Mouse (Mus musculus): ENCODE measurements around the gene Arih2.
A peak's percentile ranks its signal among the peaks of the same experiment; 100 is the strongest.
"Not testable (repeated sequence)": the region's sequence is repeated elsewhere in the genome, so short reads cannot be mapped to it uniquely, and the experiment has no call there.

Arih2 gene

DNA sequence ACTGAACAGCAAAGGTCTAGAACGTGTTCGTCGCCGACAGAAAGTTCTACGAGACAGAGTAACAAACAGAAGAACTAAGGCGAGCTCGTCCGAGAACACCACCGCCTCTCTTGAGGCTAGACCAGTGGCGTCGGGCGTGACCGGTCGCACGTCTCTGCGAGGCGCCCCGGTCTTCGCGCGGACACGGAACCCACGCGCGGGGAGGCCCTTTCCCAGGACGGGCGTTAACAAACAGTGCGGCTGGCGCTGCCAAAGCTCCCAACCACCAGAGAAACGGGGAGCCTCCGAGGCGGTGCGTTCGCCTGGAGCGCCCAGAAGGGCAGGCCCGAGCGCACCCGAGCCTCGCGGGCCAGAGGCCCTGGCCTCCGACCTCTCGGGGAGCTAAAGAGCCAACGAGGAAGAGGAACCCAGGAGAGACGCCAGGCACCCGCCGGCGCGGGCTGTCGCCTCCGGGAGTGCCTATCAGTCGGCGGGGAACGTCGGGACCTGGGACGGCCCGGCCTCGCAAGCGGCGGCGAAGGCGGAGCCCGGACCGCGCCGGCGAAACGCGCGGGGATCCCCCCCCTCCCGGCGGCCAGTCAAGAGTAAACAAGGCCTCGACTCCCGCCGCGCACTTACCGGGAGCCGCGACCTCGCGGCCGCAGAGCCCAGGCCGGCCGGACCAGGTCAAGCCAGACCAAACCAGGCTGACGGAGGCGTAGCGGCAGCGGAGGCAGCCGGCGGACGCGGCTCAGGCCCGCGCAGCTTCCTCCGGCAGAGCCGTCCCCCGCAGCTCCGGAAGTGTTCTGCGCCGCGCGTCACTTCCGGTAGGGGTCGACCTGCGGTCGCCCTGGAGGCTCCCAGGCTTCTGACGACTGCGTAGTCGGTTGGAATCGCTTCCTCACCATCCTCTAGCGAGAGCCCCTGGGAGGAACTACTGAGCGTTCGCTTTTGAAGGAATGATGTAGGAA is at the start of gene Arih2:
Arih2 (minus strand) TSS at position 776 of the 950 bp plus-strand sequence.
- DNase-seq = peak; percentile 90

DNA sequence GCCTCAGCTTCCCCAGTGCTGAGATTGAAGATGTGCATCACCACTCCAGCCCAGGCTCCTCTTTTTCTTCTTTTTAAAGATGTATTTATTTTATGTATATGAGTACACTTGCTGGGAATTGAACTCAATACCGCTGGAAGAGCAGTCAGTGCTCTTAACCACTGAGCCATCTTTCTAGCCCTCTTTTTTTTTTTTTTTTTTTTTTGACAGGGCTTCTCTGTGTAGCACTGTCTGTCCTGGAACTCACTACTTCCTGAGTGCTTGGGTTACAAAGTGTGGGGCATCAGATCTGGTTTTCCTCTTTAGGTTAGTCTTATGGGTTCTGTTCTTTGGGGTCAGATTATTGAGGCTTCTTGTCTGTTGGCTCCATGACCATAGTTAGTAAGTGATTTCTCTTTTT is 45.3 kb upstream of the Arih2 start:
- no peak for DNase-seq

DNA sequence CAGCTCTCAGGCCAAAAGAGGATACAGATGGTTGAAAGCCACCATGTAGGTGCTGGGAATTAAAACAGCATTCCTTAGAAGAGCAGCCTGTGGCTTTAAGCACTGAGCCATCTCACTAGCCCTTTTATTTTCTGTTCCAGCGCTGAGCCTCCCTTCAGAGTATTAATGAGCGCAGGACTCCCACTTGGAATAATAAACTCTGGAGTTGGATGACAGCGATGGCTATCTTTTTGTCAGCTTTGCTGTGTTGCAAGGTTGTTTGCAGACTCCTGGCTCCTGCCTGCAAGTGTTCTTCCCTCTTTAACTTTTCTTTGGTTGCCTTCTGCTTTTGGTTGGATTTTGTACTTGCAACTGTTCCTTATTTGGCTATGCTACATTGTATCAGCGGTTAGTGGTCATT is 44.8 kb upstream of the Arih2 start:
- no peak for DNase-seq

DNA sequence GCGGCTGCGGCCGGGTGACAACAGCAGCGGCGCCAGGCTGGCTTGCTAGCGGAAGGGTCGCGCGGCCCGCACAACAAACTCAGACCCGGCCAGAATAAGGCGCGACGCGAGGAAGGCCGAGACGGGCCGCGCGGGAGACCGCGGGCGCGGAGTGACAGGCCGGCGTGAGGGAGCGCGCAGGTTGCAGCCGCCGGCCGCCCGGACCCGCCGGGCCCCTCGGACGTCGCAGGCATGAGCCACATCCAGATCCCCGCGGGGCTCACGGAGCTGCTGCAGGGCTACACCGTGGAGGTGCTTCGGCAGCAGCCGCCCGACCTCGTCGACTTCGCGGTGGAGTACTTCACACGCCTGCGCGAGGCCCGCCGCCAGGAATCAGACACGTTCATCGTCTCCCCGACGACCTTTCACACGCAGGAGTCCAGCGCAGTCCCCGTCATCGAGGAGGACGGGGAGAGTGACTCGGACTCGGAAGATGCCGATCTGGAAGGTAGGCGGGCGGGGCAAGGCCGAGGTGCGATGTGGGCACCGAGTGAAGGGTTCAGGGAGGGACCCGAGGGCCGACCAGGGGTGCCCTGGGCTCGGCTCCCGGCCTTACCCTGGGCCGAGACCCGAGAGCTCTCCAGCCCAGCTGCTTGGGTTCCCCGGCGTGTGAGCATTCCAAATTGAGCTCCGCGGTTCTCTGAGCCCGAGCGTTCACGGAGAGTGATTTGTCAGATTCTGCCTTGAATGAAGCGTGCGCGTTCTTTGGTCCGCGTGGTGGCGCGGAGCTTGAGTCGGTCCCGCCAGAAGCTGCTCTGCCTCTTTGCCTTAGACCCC is 43.2 kb upstream of the Arih2 start:
- peak; percentile 57 for DNase-seq

DNA sequence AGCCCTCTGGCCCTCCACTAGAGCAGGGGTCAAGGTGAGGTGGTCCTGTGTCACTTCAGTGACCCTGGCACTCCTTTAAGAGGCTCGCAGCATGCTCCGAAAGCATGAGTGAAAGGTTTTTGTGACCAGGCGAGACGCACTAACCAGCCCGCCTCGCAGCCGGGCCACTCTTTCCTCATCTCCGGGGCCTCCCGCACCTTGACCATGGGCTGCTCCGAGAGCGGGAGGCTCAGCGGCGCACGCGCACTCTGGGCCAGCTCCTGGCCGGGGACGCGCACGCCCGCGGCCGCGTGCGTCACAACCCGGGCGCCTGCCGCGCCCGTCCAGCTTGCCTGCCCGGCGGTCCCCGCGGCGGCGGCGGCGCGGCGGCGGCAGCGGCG is 42.6 kb upstream of the Arih2 start:
- peak; percentile 90 for DNase-seq

DNA sequence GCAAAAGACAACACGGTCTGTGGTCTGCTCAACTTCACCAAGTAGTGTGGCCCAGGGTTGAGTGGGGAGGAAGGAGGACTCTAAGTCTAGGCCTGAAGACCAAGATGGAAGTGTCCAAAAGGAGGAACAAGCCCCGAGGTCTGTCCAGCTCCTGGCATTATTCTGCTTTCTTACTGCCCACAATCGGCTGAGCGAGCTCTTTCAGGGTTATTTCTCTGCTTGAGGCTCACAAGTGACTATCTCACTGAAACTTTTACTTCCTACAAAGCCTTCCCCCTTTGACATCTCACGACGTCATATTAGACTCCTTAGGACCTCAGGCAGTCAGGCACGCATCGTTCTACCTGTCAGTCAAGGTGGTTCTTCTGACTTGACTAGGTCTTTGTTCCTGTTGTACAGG is 42.2 kb upstream of the Arih2 start:
- DNase-seq = no peak

DNA sequence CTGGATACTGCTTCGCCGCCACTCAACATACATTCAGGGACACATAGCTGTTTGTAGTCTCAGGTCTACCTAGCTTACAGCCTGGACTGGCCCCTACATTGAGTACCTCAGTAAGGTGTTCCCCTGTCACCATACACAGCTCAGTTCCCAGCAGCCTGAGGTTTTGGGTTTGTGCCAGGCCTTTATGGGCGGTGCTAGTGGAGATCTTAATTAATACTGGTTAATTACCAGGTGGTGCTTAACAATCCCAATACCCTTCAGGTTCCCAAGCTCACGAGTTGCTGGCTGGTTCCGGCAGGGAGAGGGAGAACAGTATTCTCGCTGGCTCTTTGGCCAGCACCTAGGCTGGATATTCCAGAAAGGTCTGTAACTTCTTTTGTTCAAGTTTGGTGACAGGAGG is 41.7 kb upstream of the Arih2 start:
- peak; percentile 35 for DNase-seq

DNA sequence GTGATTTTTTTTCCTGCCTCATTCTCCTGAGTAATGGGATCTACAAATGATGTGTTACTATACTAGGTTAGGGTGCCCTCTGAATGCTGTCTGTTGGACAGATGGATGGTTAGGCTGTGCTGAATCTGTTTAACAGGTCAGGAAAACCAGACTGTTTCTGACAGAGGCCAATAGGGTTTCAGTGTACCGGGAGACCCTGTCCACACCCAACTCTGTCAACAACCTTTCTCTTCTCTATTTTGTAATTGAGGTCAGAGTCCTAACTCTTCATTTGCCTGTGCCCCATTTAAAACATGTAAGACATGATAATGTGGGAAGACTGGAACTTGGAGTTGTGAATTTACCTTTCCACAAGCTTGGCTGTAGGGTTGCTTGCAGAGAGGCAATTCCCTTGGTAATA is 40.8 kb upstream of the Arih2 start:
- DNase-seq = no peak

DNA sequence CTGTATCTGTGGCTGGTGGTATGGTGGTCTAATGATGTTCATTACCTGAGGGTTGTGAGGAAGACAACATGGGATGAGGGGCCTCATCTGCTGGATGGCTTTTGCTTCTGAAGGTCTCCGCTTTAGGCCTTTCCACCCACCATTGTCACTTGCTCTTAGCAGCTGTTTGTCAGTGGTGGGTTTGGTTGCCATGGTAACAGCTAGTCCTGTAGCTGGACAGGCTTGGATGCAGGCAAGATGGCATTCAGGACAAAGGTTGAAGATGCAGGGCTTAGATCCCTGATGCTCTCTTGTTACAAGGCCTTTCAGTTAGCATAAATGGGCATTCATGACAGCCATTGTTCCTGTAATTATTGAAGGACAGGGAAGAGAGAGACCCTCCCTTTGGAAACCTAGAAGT is 39.9 kb upstream of the Arih2 start, which contains the start of gene Prkar2a:
Prkar2a (plus strand) TSS at position 209 of the 400 bp plus-strand sequence.
- no peak for DNase-seq

DNA sequence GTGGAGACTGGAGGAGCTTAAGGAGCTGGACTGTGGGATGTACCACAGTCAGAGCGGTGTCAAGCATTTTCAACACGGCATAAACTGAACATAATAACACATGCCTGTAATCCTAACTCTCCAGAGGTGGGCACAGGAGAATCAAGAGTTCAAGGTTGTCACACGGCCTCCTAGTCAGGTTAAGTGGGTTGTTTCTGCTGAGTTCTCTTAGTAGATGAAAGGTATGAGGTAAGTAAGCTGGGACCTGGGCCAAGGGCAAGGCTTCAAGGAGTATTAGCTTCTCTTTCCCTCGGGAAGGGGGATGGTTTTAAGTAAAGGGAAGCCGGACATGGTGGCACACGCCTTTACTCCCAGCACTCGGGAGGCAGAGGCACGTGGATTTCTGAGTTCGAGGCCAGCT is 39.3 kb upstream of the Arih2 start:
- DNase-seq = no peak

DNA sequence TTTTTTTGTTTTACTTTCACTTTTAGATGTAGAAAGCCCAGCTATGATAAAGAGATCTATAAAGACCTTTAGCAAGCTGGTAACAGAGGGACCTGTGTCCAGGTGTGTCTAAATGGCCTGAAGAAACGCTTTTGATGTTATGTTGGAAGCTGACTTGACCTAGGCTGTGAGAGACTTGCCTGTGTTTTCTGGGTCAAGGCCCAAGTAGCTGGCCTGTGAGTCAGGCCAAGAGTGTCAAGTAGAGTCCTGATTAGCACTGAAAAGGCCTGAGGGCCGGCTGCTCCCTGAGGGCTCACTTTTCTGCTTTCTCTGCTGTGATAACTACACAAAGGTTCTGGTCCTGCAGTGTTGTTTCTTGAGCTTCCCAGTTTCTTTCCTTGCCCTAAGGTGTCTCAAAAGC is 38.5 kb upstream of the Arih2 start:
- DNase-seq = no peak

DNA sequence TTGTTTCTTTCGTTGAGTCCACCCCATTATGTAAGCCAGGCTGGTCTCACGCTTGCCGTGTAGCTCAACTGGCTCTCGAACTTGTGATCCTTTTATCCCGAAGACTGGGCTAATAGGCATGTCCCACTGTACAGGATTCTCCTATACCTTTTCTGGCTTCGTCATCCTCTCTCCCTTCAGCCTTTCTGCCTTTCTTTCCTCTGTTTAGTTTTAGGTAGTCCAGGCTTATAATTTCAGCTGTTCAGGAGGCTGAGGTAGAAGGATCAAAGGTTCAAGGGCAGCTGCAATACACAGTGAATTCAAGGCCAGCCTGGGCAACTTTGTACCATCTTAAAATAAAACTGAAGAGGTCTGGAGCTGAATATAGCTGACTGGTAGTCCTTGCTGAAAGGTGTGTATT is 38.0 kb upstream of the Arih2 start:
- no peak for DNase-seq

DNA sequence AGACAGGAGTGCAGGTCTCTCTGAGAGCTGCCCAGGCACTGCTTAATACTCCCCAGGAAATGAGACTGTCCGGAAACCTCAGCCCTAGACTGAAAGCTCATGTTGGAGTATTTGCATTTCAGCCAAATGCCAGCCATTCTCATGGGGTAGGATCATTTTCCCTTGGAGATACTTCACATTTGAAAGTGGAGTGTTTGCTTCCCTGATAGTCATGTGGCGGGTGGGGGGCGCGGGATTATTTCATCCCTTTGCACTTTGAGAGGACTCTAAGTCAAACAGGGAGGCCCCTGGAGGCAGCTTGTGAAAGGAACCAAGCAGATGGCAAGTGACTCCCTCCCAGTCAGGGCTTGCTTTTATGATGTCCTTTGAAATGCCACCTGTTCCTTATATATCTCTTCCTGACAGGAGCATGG is 37.3 kb upstream of the Arih2 start:
- no peak for DNase-seq

DNA sequence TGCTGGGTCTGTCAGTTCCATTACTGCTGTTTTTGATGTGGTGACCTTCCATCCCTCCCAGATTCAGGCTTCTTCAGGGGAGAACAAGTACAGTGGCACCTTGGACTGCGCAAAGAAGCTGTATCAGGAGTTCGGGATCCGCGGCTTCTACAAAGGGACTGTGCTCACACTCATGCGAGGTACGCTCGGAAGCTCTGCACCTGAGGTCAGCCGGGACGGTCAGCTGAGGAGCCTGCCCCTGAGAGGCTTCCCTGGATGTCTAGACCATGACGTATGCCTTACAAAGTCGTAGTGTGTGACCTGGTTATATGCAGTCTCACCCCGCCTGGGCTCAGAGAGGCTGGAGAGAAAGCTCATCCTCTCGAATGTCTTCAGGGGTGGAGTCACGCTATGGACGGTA is 30.8 kb upstream of the Arih2 start:
- no peak for DNase-seq

DNA sequence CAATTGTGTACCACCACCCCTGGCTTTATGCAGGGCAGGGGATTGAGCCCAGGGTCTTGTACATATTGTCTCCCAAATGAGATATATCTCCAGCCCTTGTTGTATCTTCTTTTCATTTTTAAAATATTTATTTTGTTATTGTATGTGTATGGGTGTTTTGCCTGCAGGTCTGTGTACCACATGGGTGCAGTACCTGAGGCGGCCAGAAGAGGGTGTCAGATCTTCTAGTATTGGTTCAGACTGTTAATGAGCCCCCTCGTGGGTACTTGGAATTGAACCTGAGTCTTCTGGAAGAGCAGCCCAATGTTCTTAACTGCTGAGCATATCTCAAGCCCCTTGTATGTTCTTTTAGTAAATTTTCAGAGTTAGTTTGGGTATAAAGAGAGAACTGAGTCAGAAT is 24.0 kb upstream of the Arih2 start:
- DNase-seq = no peak

DNA sequence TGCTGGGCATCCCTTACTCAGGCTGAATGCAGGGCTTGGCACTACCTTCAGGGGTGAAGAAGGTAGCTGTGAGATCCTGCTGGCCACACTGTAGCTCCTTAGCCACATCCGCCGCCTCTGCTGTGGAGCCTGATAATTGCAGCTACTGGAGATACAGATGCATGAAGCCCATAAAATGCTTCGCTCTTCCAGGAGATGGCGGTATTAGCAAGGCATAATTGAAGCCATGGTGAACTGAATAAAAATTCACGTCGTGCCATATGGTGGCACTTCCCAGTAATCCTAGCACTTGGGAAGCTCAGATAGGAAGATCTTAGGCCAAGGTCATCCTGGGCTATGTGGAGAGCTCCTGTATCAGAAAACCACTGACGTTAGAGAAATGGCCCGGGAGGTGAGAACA is 20.7 kb upstream of the Arih2 start:
- no peak for DNase-seq

DNA sequence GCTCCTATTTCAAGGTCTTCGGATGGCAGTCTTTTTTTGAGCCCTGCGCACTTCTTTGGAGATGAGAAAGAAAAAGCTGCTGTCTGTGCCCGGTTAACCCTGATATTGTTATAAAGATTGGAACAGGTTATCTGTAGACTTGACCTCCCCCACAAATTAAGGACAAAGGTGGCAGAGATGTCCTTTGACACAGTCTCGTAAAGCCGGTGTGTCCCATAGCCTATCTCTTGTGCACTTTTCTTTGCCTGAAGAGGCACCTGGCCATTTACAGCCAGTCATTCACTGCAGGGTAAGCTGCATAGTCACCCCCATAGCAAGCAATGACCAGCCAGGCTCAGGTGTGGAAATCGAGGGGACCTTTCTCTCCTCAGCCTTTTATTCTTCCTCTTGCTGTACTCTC is 13.5 kb upstream of the Arih2 start:
- DNase-seq = no peak

DNA sequence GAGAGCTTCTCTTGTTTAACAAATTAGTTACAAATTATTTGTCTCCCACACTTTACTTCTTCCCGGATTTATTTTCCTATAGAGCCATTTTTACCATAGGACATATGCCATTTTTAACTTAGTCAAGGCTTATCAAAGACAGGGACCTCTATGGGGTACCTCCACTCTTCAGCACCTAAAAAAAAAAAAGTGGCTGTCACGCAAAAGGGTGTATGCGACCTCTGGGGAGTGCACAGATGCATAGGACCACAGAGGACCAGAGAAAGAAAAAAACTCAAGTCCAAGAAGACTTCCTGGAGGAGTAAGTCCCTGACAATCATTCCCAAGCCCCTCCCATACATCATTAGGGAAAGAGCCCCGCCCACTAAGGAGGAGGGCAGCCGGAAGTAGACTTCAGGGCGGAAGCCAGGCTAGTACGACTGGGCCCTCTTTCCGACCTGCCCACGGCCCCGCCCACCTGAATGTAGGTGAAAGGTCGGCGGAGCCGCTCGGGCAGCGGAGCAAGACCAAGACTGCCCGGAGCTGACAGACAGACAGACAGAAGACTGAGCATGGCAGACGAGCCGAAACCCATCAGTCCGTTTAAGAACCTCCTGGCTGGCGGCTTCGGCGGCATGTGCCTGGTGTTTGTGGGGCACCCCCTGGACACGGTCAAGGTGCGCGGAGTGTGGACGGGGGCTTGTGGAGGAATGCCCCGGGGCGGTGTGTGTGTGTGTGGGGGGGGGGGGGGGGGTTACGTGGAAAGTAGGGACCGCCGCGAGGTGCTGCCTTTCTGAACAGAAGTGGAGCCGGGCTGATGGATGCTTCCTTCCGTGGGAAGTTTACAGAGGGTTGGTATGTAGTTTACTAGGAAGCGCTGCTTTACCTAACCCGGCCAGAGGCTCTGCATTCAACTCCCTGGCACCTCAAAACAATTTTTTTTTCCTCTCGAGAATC is 12.8 kb upstream of the Arih2 start, which contains the start of gene Slc25a20:
Slc25a20 (plus strand) TSS at position 412 of the 936 bp plus-strand sequence.
- DNase-seq = peak; percentile 92

DNA sequence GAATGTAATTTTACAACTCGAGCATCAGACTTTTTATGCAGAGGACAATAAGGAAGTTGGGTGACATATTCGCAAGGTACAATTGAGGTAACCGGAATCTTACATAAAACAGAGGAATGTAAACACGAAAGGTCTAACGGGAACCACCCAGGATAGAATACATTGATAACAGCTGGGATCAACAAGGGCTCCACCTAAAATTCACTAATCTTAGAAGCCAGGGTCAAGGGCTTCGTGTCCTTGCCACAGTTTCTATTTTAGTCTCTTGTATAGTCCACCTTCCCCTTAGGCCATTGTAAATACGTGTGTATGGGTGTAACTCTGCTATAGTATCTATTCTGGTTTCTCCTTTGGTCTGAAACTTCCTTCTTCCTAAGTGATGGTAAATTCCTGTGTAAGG is 6.7 kb upstream of the Arih2 start:
- DNase-seq = not testable (repeated sequence)

DNA sequence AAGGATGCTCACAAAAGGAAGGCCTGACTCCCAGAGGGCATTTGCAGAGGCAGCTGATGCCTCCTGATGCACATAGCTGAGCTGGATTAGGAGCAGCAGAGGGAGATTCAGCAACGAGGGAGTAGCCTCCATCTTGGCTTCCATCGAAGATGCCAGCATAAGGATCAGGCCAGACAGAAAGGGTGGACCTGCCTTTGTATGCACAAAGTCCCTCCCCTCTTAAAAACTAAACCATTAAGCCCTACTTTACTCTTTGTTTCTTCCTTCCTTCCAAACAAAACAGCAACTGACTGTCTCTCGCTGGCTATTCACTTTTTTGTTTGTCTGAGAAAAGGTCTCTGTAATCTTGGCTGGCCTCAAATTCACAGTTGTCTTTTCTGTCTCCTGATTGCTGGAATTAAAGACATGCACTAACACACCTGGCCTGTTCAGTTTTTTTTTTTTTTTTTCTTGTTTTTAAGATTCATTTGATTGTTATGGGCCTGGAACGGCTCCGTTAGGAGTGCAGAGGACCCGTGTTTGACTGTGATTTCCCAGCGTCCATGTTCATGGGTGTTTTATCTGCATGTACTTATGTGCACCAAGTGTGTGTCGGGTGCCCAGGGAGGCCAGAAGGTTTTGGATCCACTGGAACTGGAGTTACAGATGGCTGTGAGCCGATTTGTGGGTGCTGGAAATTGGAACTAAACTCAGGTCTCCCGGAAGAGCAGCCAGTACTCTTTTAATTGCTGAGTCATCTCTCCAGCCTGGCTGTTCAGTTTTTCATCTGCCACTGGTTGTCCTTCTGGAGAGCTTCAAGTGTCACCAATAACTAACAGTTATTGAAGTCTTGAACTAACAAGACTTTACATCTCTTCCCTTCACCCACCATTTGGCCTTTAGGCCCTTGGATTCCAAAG is 5.6 kb upstream of the Arih2 start:
- DNase-seq = no peak

All from kidney, adult 11 months (tissue).